Mouse (Mus musculus): Measurements from ENCODE around the gene Npy1r. TPM values are rescaled to one million over a fixed set of nuclear protein-coding genes. Genes with fewer than 3 reads are reported as not detected.

Npy1r gene
- polyA plus RNA-seq, 1 experiment from 2014 or later, result 11.0 TPM

DNA sequence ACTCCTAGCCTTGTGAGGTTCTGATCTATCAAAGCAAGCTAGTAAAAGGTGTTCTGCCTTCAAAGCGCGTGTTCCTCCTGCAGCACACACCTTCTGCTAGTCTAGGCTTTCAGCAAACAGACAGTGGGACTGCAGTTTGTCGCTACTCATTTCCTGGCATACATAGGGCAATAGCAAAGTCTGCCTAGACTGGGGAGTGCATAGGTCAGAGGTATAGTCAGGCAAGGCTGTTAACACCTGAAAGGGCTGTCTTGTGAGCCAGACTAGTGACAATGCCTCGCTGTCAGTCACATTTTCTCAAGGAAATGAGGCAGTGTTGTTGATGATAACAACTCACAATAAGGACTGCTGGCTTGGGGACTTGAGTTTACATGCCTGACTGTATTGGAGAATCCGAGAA, 35.0 kb downstream of the Npy1r start:
- Histone ChIP-seq H3K27ac (replicated peaks) (no peak overlapping the region), H3K9me3 (no peaks in the 10 kb centered on the region), H3K9ac (no peak overlapping the region), H3K4me2 (no peak overlapping the region), H3K36me3 (no peaks in the 10 kb centered on the region), H3K4me1 (replicated peaks) (no peaks in the 10 kb centered on the region), H3K4me3 (no peak overlapping the region), H3K27me3 (no peaks in the 10 kb centered on the region)
- no peak for ATAC-seq (ENCODE audit: low read depth)
- WGBS, result 56% methylated on average over 5 of the region's 5 CpGs

DNA sequence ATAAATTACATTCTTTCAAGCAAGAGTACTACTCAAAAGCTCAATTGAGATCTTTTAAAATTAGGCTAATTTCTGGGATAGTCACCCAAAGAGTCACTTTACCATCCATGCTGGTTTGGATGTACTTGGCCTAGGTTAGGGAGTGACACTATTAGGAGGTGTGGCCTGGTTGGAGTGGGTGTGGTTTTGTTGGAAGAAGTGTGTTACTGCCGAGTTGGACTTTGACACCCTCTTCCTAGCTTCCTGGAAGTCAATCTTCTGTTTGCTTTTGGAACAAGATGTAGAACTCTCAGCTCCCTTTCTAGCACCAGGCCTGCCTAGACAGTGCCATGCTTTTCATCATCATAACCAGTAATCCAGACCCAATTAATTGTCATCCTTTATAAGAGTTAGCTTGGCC, 45.4 kb downstream of the Npy1r start:
- no peaks in the 10 kb centered on the region for H3K27me3 ChIP-seq
- H3K27ac ChIP-seq (replicated peaks), result no peak overlapping the region
- no peaks in the 10 kb centered on the region for H3K9me3 ChIP-seq
- H3K9ac ChIP-seq, result no peak overlapping the region
- H3K4me1 ChIP-seq (replicated peaks), result no peaks in the 10 kb centered on the region
- H3K4me3 ChIP-seq, result no peak overlapping the region
- H3K4me2 ChIP-seq, result no peak overlapping the region
- no peak for ATAC-seq (ENCODE audit: low read depth)
- no peaks in the 10 kb centered on the region for H3K36me3 ChIP-seq
- 76% methylated on average over 1 of the region's 1 CpGs for WGBS

DNA sequence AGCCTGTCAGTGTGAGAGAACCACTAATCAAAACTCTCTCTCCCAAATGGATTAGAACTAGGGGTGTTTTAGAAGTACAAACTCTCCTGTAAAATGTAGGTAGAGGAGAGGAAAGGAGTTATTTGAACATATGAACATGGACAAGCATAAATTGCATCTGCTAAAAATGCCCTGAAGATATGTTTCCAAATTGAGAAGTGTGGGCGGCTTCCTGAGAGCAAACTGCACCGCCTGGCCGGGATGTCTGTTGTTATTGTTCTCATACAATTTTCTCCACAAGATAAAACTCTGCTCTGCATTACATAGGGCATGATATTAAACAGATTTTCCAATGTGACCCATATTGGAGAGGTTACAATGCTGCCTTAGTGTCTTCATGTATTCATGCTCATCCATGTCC, 48.6 kb downstream of the Npy1r start:
- 95% methylated on average over 3 of the region's 3 CpGs for WGBS
- no peaks in the 10 kb centered on the region for H3K27me3 ChIP-seq
- H3K36me3 ChIP-seq, result no peaks in the 10 kb centered on the region
- H3K9me3 ChIP-seq, result no peaks in the 10 kb centered on the region
- H3K4me3 ChIP-seq, result no peak overlapping the region
- no peak overlapping the region for H3K9ac ChIP-seq
- no peak for ATAC-seq (ENCODE audit: low read depth)
- no peaks in the 10 kb centered on the region for H3K4me1 ChIP-seq (replicated peaks)
- no peak overlapping the region for H3K27ac ChIP-seq (replicated peaks)
- H3K4me2 ChIP-seq, result no peak overlapping the region

DNA sequence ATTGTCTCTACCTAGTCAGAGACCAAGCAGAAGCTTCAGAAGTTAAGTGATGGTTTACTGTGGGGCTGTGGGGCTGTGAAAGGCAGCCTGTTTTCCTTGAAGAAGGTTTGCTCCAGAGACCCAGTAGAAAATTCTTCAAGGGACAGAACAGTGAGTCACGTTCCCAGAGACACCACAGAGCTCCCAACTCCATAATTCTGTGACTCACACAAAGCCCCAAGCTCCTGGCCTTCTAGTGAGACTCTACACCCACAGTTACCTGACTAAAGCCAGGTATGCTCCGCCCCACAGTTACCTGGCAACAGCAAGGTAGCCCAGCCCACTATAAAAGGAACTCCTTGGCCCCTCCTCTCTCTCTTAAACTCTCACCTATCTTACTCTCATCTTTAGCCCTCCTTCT, 54.6 kb downstream of the Npy1r start:
- H3K4me2 ChIP-seq, result no peak overlapping the region
- H3K4me3 ChIP-seq, result no peak overlapping the region
- no peaks in the 10 kb centered on the region for H3K36me3 ChIP-seq
- ATAC-seq (ENCODE audit: low read depth), result no peak
- H3K9me3 ChIP-seq, result no peaks in the 10 kb centered on the region
- WGBS, result 73% methylated on average over 2 of the region's 2 CpGs
- H3K4me1 ChIP-seq (replicated peaks), result no peaks in the 10 kb centered on the region
- H3K27me3 ChIP-seq, result no peaks in the 10 kb centered on the region
- no peak overlapping the region for H3K27ac ChIP-seq (replicated peaks)
- H3K9ac ChIP-seq, result no peak overlapping the region

DNA sequence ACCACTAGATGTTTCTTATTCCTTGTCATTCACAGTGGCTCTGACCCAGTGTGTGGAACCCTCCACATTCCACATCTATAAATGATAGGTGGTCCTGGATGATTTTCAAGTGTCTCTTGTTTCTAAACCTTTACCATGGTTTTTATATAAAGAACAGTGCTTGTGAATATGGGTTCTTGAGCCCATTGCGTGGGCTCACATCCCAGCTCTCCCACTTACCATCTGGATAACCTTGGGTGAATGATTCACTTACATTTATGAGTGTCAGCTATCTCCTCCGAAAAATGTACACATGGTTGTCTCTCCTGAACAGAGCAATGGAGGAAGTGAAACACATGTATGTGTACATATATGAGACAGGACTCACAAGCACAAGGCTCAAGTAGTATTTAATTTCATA, 59.2 kb downstream of the Npy1r start:
- H3K4me2 ChIP-seq, result no peak overlapping the region
- H3K27ac ChIP-seq (replicated peaks), result no peak overlapping the region
- no peaks in the 10 kb centered on the region for H3K36me3 ChIP-seq
- H3K9ac ChIP-seq, result no peak overlapping the region
- 88% methylated on average over 2 of the region's 2 CpGs for WGBS
- no peaks in the 10 kb centered on the region for H3K27me3 ChIP-seq
- no peak overlapping the region for H3K4me3 ChIP-seq
- no peak for ATAC-seq (ENCODE audit: low read depth)
- no peaks in the 10 kb centered on the region for H3K4me1 ChIP-seq (replicated peaks)
- no peaks in the 10 kb centered on the region for H3K9me3 ChIP-seq

Other genes starting within 250 kb of the Npy1r start
- gene Tma16, start 210.7 kb upstream of the Npy1r start, polyA plus RNA-seq (2015; fragmentation: Nextera tagmentation; extraction: Ambion mirVana), result 11.2 and 13.4 TPM in 2 replicates
- gene Tktl2, start 185.4 kb upstream of the Npy1r start, polyA plus RNA-seq (2015; fragmentation: Nextera tagmentation; extraction: Ambion mirVana), result not detected in 2 replicates
- gene Npy5r, start 9.1 kb upstream of the Npy1r start, polyA plus RNA-seq (2015; fragmentation: Nextera tagmentation; extraction: Ambion mirVana), result 2.1 TPM in 2 replicates
- gene Naf1, start 163.0 kb downstream of the Npy1r start, polyA plus RNA-seq (2015; fragmentation: Nextera tagmentation; extraction: Ambion mirVana), result 1.7 and 2.3 TPM in 2 replicates

All from neural tube, embryonic 13.5 days (tissue).